Mouse (Mus musculus) testis, adult 2 months (tissue): ENCODE results near the gene Cd276.

Source experiments
- CTCF ChIP-seq: fragments of 200-500 bp; IDR thresholded peaks from 2 replicates; pipeline ENCODE4 v1.5.1; 2012; ENCODE audit warnings: low read depth, mild to moderate bottlenecking, inconsistent platforms, low read length, moderate library complexity; ENCODE audit not compliant: control insufficient read depth, insufficient read depth, insufficient replicate concordance
- POLR2A ChIP-seq: fragments of 200-500 bp; IDR thresholded peaks from 2 replicates; pipeline ENCODE4 v1.6.1; 2012; ENCODE audit warnings: low read depth, mild to moderate bottlenecking, inconsistent platforms, low read length, moderate library complexity; ENCODE audit not compliant: control insufficient read depth

DNA sequence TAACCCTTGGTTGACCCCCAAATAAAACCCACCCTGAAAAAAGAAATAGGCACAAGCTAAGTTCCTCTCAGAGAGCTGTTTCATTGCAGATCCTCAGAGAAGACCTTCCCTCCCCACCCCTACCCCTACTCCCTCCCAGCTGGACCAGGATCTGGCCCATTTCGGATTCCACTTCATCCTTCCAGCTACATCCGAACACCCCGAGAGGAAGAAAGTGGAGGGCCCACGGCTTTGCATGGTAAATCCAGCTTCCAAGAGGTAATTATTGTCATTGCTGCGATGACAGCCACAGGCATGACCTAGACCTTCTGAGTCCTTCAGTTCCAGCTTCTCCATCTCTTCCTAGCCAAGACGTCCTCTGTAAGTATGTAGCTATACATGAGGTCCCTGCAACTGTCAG, 4.3 kb downstream of the Cd276 start:
- TF ChIP-seq CTCF: no peak
- no peak for TF ChIP-seq POLR2A
